Mouse (Mus musculus) CH12.LX (cell line): ENCODE data around the gene Usp7. TPM values are rescaled to one million over a fixed set of nuclear protein-coding genes. Genes with fewer than 3 reads are reported as not detected.

Source experiments
- DNase-seq: peaks from one replicate; pipeline ENCODE4 v3.0.0-alpha.2; 2013; ENCODE audit errors: extremely low read depth
- H3K27ac ChIP-seq: 2 replicates; pipeline ENCODE4 v1.5.1; 2012; ENCODE audit warnings: low read depth, mild to moderate bottlenecking, control low read depth, moderate library complexity; ENCODE audit not compliant: insufficient read depth
- H3K27me3 ChIP-seq: replicated peaks from 2 replicates; pipeline ENCODE3; 2012; ENCODE audit warnings: inconsistent platforms
- H3K36me3 ChIP-seq, 2 experiments: replicated peaks in 1 of 2; 2 replicates each; pipeline versions ENCODE3 to v1.6.1; 2012; ENCODE audit warnings: inconsistent platforms in 1 of 2, low read length in 1 of 2, mild to moderate bottlenecking in 1 of 2, mixed read lengths in 1 of 2, moderate library complexity in 1 of 2; ENCODE audit not compliant: control insufficient read depth in 1 of 2, insufficient read depth in 1 of 2
- H3K4me1 ChIP-seq, 2 experiments: 2 replicates each; pipeline ENCODE4 v1.6.1; 2012; ENCODE audit warnings: inconsistent platforms in 1 of 2, moderate library complexity in 1 of 2; ENCODE audit not compliant: insufficient read depth in 2 of 2, control insufficient read depth in 1 of 2
- H3K4me2 ChIP-seq: 2 replicates; pipeline ENCODE4 v1.6.1; 2012; ENCODE audit warnings: low read depth, mild to moderate bottlenecking, control low read depth; ENCODE audit not compliant: poor library complexity, insufficient read depth, severe bottlenecking
- H3K4me3 ChIP-seq, 3 experiments: fragments of 150-350 bp in 1 of 3; sonication (generic) in 1 of 3; replicated peaks in 1 of 3; 2 replicates each; pipeline versions ENCODE3 to v1.5.1; 2011 to 2012; ENCODE audit warnings: low read depth in 2 of 3, low read length in 2 of 3, mild to moderate bottlenecking in 2 of 3, moderate library complexity in 2 of 3, control low read depth in 1 of 3, improper control_type of control experiment in 1 of 3, inconsistent platforms in 1 of 3, mixed read lengths in 1 of 3; ENCODE audit not compliant: poor library complexity in 1 of 3
- H3K79me2 ChIP-seq: replicated peaks from 2 replicates; pipeline ENCODE4 v1.6.1; 2012; ENCODE audit warnings: mild to moderate bottlenecking, moderate library complexity; ENCODE audit not compliant: control insufficient read depth, poor library complexity, insufficient read depth, severe bottlenecking; ENCODE audit errors: extremely low read depth
- H3K9ac ChIP-seq: 2 replicates; pipeline ENCODE4 v1.6.1; 2012; ENCODE audit warnings: low read depth, mild to moderate bottlenecking, control low read depth, moderate library complexity; ENCODE audit not compliant: insufficient read depth
- H3K9me3 ChIP-seq: replicated peaks from 2 replicates; pipeline ENCODE3; 2012; ENCODE audit warnings: low read length, inconsistent platforms, mixed read lengths
- BHLHE40 ChIP-seq: IDR thresholded peaks from 2 replicates; pipeline ENCODE4 v1.6.1; 2011; ENCODE audit warnings: mild to moderate bottlenecking, low read depth, low read length, improper control_type of control experiment
- CHD1 ChIP-seq: IDR thresholded peaks from 2 replicates; pipeline ENCODE4 v1.6.1; 2012; ENCODE audit warnings: low read depth, low read length, improper control_type of control experiment, inconsistent platforms
- CHD2 ChIP-seq: IDR thresholded peaks from 2 replicates; pipeline ENCODE4 v1.6.1; 2011; ENCODE audit warnings: low read length, improper control_type of control experiment
- CTCF ChIP-seq, 2 experiments: IDR thresholded peaks in 1 of 2; conservative IDR thresholded peaks in 1 of 2; 2 replicates each; pipeline ENCODE4 v1.5.1; 2011 to 2012; ENCODE audit warnings: low read depth in 2 of 2, low read length in 2 of 2, improper control_type of control experiment in 1 of 2, inconsistent platforms in 1 of 2, mild to moderate bottlenecking in 1 of 2, moderate library complexity in 1 of 2
- E2F4 ChIP-seq: IDR thresholded peaks from 2 replicates; pipeline ENCODE4 v1.6.1; 2011; ENCODE audit warnings: low read depth, low read length, improper control_type of control experiment; ENCODE audit not compliant: insufficient replicate concordance
- ELF1 ChIP-seq: IDR thresholded peaks from 2 replicates; pipeline ENCODE4 v1.6.1; 2014; ENCODE audit warnings: low read depth, mild to moderate bottlenecking, inconsistent platforms, low read length, improper control_type of control experiment
- ETS1 ChIP-seq: conservative IDR thresholded peaks from 2 replicates; pipeline ENCODE4 v1.6.1; 2012; ENCODE audit warnings: low read depth, mild to moderate bottlenecking, inconsistent platforms, low read length, improper control_type of control experiment, moderate library complexity
- IRF4 ChIP-seq: IDR thresholded peaks from 2 replicates; pipeline ENCODE4 v1.6.1; 2014; ENCODE audit warnings: low read depth, mild to moderate bottlenecking, inconsistent platforms, low read length, improper control_type of control experiment
- JUN ChIP-seq: IDR thresholded peaks from 2 replicates; pipeline ENCODE4 v1.6.1; 2011; ENCODE audit warnings: low read depth, mild to moderate bottlenecking, low read length, improper control_type of control experiment, moderate library complexity; ENCODE audit not compliant: insufficient read depth
- JUND ChIP-seq: conservative IDR thresholded peaks from 2 replicates; pipeline ENCODE4 v1.6.1; 2011; ENCODE audit warnings: low read depth, low read length, improper control_type of control experiment
- KAT2A ChIP-seq: IDR thresholded peaks from 2 replicates; pipeline ENCODE4 v1.6.1; 2012; ENCODE audit warnings: low read length, improper control_type of control experiment, inconsistent platforms; ENCODE audit not compliant: insufficient replicate concordance
- MEF2A ChIP-seq: IDR thresholded peaks from 2 replicates; pipeline ENCODE4 v1.6.1; 2014; ENCODE audit warnings: low read depth, mild to moderate bottlenecking, inconsistent platforms, low read length, improper control_type of control experiment, borderline replicate concordance
- MYC ChIP-seq: IDR thresholded peaks from 2 replicates; pipeline ENCODE4 v1.6.1; 2011; ENCODE audit warnings: low read depth, mild to moderate bottlenecking, improper control_type of control experiment, low read length
- NELFE ChIP-seq: IDR thresholded peaks from 2 replicates; pipeline ENCODE4 v1.6.1; 2011; ENCODE audit warnings: low read depth, low read length, improper control_type of control experiment
- PAX5 ChIP-seq: IDR thresholded peaks from 2 replicates; pipeline ENCODE4 v1.6.1; 2012; ENCODE audit warnings: low read length, inconsistent platforms, mixed read lengths
- POLR2A ChIP-seq: IDR thresholded peaks from 2 replicates; pipeline ENCODE4 v1.6.1; 2011; ENCODE audit warnings: low read depth, mild to moderate bottlenecking, improper control_type of control experiment, low read length
- POLR2AphosphoS2 ChIP-seq: IDR thresholded peaks from 2 replicates; pipeline ENCODE4 v1.6.1; 2011; ENCODE audit warnings: low read depth, low read length, improper control_type of control experiment
- RAD21 ChIP-seq: IDR thresholded peaks from 2 replicates; pipeline ENCODE4 v1.6.1; 2011; ENCODE audit warnings: low read depth, mild to moderate bottlenecking, low read length, improper control_type of control experiment, moderate library complexity
- SIN3A ChIP-seq: IDR thresholded peaks from 2 replicates; pipeline ENCODE4 v1.6.1; 2012; ENCODE audit warnings: low read length, improper control_type of control experiment, inconsistent platforms
- UBTF ChIP-seq: IDR thresholded peaks from 2 replicates; pipeline ENCODE4 v1.6.1; 2012; ENCODE audit warnings: low read depth, mild to moderate bottlenecking, inconsistent platforms, low read length, improper control_type of control experiment, moderate library complexity
- USF2 ChIP-seq: conservative IDR thresholded peaks from 2 replicates; pipeline ENCODE4 v1.6.1; 2011; ENCODE audit warnings: low read depth, low read length, improper control_type of control experiment
- ZC3H11A ChIP-seq: IDR thresholded peaks from 2 replicates; pipeline ENCODE4 v1.6.1; 2012; ENCODE audit warnings: low read depth, mild to moderate bottlenecking, inconsistent platforms, low read length, improper control_type of control experiment
- ZKSCAN1 ChIP-seq: IDR thresholded peaks from 2 replicates; pipeline ENCODE4 v1.6.1; 2012; ENCODE audit warnings: low read depth, inconsistent platforms, low read length, improper control_type of control experiment, borderline replicate concordance
- dilution Hi-C: fragments of 300-500 bp; cut with MboI; formaldehyde crosslinking; loops from 2 replicates; pipeline ENCODE4 v1.14.3; 2020; ENCODE audit warnings: low sequenced_read_pairs; ENCODE audit not compliant: extremely low pct_unique_long_range_greater_than_20kb, extremely low pct_ligation_motif_present
- in situ Hi-C: fragments of 300-500 bp; cut with MboI; formaldehyde crosslinking; loops from 3 replicates; pipeline ENCODE4 v1.14.3; 2019; ENCODE audit warnings: low sequenced_read_pairs, low pct_ligation_motif_present, low pct_unique_long_range_greater_than_20kb, mixed read lengths
- polyA plus RNA-seq: library from polyadenylated mRNA; unstranded; fragments of >175 nt; gene quantifications from 2 replicates; pipeline ENCODE4 v1.2.1, GENCODE M21; 2012; ENCODE audit warnings: low read depth; ENCODE audit not compliant: insufficient read length
- total RNA-seq, 2 experiments: library from RNA; depleted of rRNA; stranded (reverse); fragments of 300-350 nt in 1 of 2; fragments of >200 nt in 1 of 2; gene quantifications; 2 replicates each; pipeline ENCODE4 v1.2.3; 2012 to 2014

Gene Usp7
- total and polyA plus RNA-seq, 3 experiments = 113 to 169 (median 143) TPM

- no peak overlapping the region for H3K9ac ChIP-seq
- H3K4me3 ChIP-seq = no peak overlapping the region
- H3K4me1 ChIP-seq = peaks cover 0 to 12% of the 10 kb centered on the region in 2 experiments; a peak in 2 of 4 replicates
- no peak for DNase-seq
- no peak overlapping the region for H3K4me2 ChIP-seq
- in situ Hi-C loops = no loop called here
- H3K79me2 ChIP-seq = no peaks in the 10 kb centered on the region
- TF ChIP-seq ZKSCAN1 (no peak), PAX5 (no peak), SIN3A (no peak), MEF2A (no peak), JUN (no peak), MYC (no peak), NELFE (no peak), ETS1 (no peak)
- TF ChIP-seq, all 38 proteins: peak for 0
- no peaks in the 10 kb centered on the region for H3K36me3 ChIP-seq
- no peaks in the 10 kb centered on the region for H3K27me3 ChIP-seq
- dilution Hi-C loops = no loop called here
- H3K27ac ChIP-seq = no peak overlapping the region
- H3K9me3 ChIP-seq = no peaks in the 10 kb centered on the region
These were observed 39.8 kb downstream of the Usp7 start for GRCm38 (mm10) chr16:8752334-8752733.

GRCm38 (mm10) chr16:8751555-8752235 is 40.4 kb downstream of the Usp7 start:
- dilution Hi-C loops = no loop called here
- H3K9me3 ChIP-seq = no peaks in the 10 kb centered on the region
- no peak for TF ChIP-seq MEF2A
- TF ChIP-seq POLR2A = no peak
- TF ChIP-seq IRF4 = no peak
- TF ChIP-seq KAT2A = no peak
- no peak for TF ChIP-seq CTCF (conservative IDR thresholded peaks at IDR 0.05 in 1 of 2, IDR thresholded peaks at IDR 0.05 in 1 of 2; ENCODE audit: low read depth in 2 of 2, low read length in 2 of 2)
- no peak for TF ChIP-seq RAD21
- no peak for TF ChIP-seq UBTF
- no peak for TF ChIP-seq BHLHE40
- no peak for TF ChIP-seq ELF1
- TF ChIP-seq ZKSCAN1 = no peak
- TF ChIP-seq ZC3H11A = no peak
- TF ChIP-seq CHD2 = no peak
- no peak for TF ChIP-seq CHD1
- no peak for TF ChIP-seq PAX5
- TF ChIP-seq USF2 = no peak
- no peak for TF ChIP-seq JUND
- no peak for TF ChIP-seq E2F4
- no peak for TF ChIP-seq POLR2AphosphoS2
- no peak for TF ChIP-seq MYC
- TF ChIP-seq, all 38 proteins: peak for 0
- no peak overlapping the region for H3K4me2 ChIP-seq
- no peak for DNase-seq
- H3K4me3 ChIP-seq = no peak overlapping the region
- H3K36me3 ChIP-seq = no peaks in the 10 kb centered on the region
- in situ Hi-C loops = no loop called here
- peaks cover 0 to 18% of the 10 kb centered on the region in 2 experiments; a peak in 2 of 4 replicates for H3K4me1 ChIP-seq
- H3K27me3 ChIP-seq = no peaks in the 10 kb centered on the region
- no peak overlapping the region for H3K9ac ChIP-seq
- H3K27ac ChIP-seq = no peak overlapping the region
- no peaks in the 10 kb centered on the region for H3K79me2 ChIP-seq
